Mouse (Mus musculus) 3134 (cell line): Measurements from ENCODE around the gene Snupn.

Experiments
- DNase-seq: peaks from one replicate; pipeline ENCODE4 v3.0.0-alpha.2; 2011; ENCODE audit warnings: low spot score; ENCODE audit not compliant: insufficient read length; ENCODE audit errors: extremely low read depth

Snupn gene

DNA sequence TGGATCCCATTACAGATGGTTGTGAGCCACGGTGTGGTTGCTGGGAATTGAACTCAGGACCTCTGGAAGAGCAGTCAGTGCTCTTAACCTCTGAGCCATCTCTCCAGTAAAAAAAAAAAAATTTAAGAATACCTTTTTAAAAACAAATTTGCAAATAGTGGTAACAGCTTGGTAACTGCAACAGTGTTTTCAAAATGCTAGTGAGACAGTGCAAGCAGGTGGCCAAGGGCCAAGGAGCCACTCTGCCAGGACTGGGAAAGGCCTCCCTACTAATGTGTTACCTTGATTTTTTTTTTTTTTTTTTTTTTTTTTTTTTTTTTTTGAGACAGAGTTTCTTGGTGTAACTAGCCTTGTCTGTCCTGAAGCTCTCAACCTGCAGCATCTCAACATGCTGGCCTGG, 46.5 kb downstream of the Snupn start:
- DNase-seq = peak; percentile 7

- no peak for DNase-seq
Observed at GRCm38 (mm10) chr9:57003011-57003410, 52.3 kb downstream of the Snupn start.

DNA sequence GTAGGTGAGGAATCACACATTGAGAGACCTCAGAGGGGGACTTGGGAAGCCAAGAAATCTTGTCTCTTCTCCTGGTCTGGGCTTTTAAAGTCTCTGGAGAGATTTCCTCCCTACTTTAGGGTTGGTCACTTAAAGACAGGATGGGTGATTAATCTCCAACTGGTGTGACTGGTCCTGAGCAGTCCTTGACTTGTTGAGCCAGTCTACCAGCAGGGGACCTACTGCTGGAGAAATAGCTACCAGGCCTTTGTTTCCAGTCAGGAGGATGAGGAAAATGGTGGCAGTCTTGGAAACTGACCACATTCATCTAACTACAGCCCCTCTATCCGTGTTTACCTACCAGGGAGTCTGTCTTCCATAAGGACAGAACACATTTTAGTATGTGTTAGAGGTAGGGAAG, 61.7 kb downstream of the Snupn start:
- DNase-seq = no peak

GRCm38 (mm10) chr9:57012895-57013294, 62.2 kb downstream of the Snupn start:
- DNase-seq = no peak

GRCm38 (mm10) chr9:57013756-57014155, 63.1 kb downstream of the Snupn start:
- DNase-seq = no peak

DNA sequence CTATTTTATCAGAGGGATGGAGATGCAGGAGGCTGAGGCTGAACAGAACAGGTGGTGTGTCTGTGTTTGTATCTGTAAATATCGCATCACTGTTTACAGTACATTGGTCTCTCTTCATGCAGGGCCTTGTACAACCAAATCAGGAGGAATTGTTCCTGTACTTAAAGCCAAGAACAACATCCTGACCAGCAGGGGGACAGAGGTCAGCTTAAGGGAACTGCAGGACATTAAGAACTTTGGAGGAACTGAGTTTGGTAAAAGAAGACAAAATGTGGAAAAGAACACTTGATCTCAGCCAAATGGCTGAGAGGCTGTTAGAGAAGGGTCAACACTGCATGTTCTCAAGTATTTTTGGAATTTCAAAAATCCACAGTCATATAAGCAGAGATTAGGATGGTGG, 64.1 kb downstream of the Snupn start:
- no peak for DNase-seq

DNA sequence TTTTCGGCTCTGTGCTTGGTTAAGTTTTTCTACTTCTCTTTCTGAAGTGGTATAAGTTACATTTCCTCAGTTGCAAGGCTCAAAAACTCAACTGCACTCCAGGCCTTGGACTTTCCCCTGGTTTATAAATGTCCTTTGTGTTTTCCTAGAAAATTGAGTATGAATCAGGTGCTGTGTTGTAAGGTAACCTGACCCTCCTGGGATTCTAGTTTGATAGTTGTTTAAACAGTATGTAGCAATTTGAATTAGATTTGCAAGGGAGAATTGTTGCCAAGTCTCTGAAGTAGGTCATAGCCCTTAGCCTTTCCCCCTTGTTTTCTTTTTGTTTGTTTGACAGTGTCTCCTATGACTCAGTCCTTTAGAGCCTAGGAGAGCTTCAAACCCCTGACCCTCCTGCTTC, 67.0 kb downstream of the Snupn start:
- no peak for DNase-seq

- peak; percentile 8 for DNase-seq
Observed at GRCm38 (mm10) chr9:57031756-57032155, 81.1 kb downstream of the Snupn start.
